Mouse (Mus musculus) c-Kit-positive CD71-positive TER-119-negative erythroid progenitor cells, embryonic 14.5 days (primary cell): ENCODE measurements around the gene Parp3.

Experiments used
- DNase-seq: peaks from one replicate; pipeline ENCODE4 v3.0.0-alpha.2; 2013; ENCODE audit warnings: low read depth

Parp3 gene

DNA sequence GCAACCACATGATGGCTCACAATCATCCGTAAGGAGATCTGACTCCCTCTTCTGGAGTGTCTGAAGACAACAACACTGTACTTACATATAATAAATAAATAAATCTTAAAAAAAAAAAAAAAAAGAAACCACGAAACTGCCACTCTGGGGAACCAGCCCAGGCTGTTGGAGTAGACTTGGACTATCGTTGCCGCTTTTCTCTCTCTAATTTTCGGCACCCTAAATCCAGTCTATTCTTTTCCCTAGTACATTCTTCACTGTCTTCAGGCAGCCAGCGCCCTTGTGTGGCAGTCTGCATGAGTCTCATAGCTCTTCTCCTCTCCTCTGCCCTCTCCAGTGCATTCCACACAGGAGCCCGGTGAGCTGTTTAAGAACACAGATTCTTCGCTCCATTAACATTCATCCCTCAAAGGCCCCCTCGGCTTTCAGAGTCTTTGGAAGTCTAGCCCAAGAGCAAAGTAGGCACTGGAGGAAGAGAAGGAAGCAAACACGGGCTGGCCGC is 48.0 kb downstream of the Parp3 start:
- DNase-seq = no peak

DNA sequence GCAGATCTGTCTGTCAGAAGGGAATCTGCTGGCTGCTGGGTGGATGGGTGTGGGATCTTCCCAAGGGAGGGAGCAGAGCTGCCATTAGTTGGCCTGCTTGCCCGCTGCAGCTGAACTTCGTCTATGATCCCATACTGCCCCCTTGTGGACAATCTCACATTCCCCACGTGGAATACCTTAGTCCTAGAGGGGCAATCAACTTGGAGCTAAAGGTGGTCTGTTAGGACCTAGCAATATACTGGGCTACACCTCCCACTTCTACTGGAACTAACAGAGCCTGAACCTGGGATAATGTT is 54.9 kb downstream of the Parp3 start:
- DNase-seq = peak; percentile 69

DNA sequence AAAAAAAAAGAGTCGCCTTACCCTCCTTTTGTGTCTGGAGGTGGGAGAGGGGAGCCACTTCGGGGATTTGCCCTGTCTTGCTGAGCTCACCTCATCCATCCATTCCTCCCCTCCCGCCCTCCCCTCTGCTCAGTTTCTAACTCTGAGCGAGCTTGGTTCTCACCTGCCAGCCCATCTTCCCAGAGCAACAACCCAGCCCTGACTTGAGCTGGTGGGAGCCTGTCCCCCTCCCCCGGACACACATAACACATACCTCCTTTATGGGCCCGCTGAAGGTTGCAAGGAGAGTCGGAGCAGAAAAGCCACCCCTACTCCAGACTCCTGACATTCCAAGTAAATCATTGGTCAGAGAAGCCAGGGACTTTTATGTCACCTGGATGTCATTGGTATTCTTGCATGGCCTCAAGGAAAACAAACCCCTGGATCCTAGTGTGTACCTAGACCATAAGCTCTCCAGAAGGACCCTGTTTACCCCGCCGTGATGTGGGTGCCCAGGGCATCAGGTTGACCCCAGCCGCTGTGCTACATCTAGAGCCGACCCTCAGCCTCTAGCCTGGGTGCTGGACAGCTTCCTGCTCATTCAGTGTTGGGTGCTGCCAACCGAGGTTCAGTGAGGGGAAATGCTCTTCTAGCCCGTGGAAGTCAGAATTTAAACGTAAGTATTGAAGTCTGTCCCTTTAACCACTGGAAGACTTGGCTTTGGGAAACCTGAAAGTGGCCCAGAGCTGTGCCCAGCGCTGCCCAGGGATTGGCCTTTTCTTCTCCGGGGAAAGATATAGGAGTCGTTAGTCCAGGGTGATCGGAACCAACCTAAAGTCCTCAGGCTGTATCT is 55.5 kb downstream of the Parp3 start:
- DNase-seq = no peak

DNA sequence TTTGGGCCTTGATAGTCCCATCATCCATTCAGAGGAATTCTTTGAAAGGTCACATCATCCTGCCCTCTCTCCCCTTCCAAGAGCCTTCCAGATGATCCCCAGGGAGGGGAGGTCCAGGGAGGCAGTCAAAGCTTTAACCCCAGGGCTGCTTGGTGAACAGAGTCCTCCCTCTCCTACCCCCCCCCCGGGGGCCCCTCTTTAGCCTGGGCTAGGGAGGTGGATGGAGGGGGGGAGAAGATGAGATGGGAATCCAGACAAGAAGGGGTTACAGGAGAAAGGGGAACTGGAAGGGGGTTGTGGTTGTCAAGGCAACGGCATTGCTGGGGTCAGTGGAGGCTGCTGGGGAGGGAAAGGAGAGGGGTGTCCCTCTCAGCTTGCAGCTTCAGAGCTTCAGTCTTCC is 56.1 kb downstream of the Parp3 start:
- DNase-seq = no peak
